Mouse (Mus musculus) liver, embryonic 13.5 days (tissue): ENCODE measurements around the gene Rad51b. TPM values are rescaled to one million over a fixed set of nuclear protein-coding genes. Genes with fewer than 3 reads are reported as not detected.

ENCODE experiments used
- ATAC-seq: fragments of 200-750 bp; cut with Nextera tagmentation; 2 replicates; pipeline ENCODE4 v1.8.0; 2017; ENCODE audit warnings: low read depth, mild to moderate bottlenecking, moderate number of reproducible peaks, moderate library complexity
- DNase-seq: peaks from one replicate; pipeline ENCODE4 v3.0.0; 2022
- H3K27ac ChIP-seq: fragments of 300-500 bp; sonication (generic); 2 replicates; pipeline ENCODE4 v1.5.1; 2015; ENCODE audit warnings: moderate library complexity, mild to moderate bottlenecking, inconsistent platforms
- H3K27me3 ChIP-seq: fragments of 300-500 bp; sonication (generic); 2 replicates; pipeline ENCODE4 v1.6.1; 2015; ENCODE audit warnings: mild to moderate bottlenecking, inconsistent platforms
- H3K36me3 ChIP-seq: fragments of 300-500 bp; sonication (generic); 2 replicates; pipeline ENCODE4 v1.6.1; 2015; ENCODE audit warnings: mild to moderate bottlenecking, inconsistent platforms
- H3K4me1 ChIP-seq: fragments of 300-500 bp; sonication (generic); replicated peaks from 2 replicates; pipeline ENCODE4 v1.6.1; 2015; ENCODE audit warnings: inconsistent platforms
- H3K4me2 ChIP-seq: fragments of 300-500 bp; sonication (generic); 2 replicates; pipeline ENCODE4 v1.6.1; 2015; ENCODE audit warnings: inconsistent platforms, mild to moderate bottlenecking, moderate library complexity
- H3K4me3 ChIP-seq: fragments of 300-500 bp; sonication (generic); replicated peaks from 2 replicates; pipeline ENCODE4 v1.5.1; 2015; ENCODE audit warnings: mild to moderate bottlenecking, inconsistent platforms
- H3K9ac ChIP-seq: fragments of 300-500 bp; sonication (generic); 2 replicates; pipeline ENCODE4 v1.6.1; 2015; ENCODE audit warnings: mild to moderate bottlenecking, inconsistent platforms
- H3K9me3 ChIP-seq: fragments of 300-500 bp; sonication (generic); replicated peaks from 2 replicates; pipeline ENCODE4 v1.6.1; 2016; ENCODE audit warnings: inconsistent platforms
- WGBS: fragments of 180-500 bp; shearing (Covaris S2); methylation state at CpG from one replicate; pipeline ENCODE4 v1.1.7; 2015; ENCODE audit not compliant: insufficient replicate concordance; 5-methylcytosine and 5-hydroxymethylcytosine counted together
- polyA plus RNA-seq: library from polyadenylated mRNA; unstranded; fragments of >200 nt; fragmentation: Nextera tagmentation; extraction: Ambion mirVana; gene quantifications from 2 replicates; pipeline ENCODE4 v1.2.1, GENCODE M21; 2015

Gene Rad51b
- polyA plus RNA-seq, 1 experiment from 2014 or later, result 5.5 TPM

DNA sequence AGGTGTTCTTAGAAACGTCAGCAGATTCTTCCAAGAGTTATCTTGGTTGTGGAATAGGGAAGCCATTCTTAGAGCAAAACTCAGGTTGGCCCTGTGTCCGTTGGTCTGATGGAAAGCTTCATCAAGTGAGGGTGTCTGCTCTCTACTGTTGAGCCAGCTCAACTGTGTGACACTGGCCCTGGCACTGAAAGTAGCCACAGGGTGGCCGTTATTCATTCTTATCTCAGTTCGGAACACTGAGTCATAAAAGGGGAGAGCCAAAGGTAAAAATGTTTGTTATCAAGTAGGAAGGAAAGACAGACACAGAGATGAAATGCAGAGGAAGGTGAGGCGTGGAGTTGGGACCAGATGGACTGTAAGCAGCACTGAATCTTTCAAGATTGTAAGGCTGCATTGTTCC lies 379.8 kb downstream of the Rad51b start:
- H3K36me3 ChIP-seq, result no peaks in the 10 kb centered on the region
- ATAC-seq (no peak), DNase-seq (no peak)
- H3K4me2 ChIP-seq, result no peak overlapping the region
- H3K9me3 ChIP-seq, result no peaks in the 10 kb centered on the region
- no peaks in the 10 kb centered on the region for H3K27me3 ChIP-seq
- no peak overlapping the region for H3K27ac ChIP-seq
- H3K9ac ChIP-seq, result no peak overlapping the region
- H3K4me1 ChIP-seq, result peaks cover 5% of the 10 kb centered on the region; the same call in 1 of the 2 replicates
- WGBS, result 34% methylated on average over 5 of the region's 5 CpGs
- no peak overlapping the region for H3K4me3 ChIP-seq

DNA sequence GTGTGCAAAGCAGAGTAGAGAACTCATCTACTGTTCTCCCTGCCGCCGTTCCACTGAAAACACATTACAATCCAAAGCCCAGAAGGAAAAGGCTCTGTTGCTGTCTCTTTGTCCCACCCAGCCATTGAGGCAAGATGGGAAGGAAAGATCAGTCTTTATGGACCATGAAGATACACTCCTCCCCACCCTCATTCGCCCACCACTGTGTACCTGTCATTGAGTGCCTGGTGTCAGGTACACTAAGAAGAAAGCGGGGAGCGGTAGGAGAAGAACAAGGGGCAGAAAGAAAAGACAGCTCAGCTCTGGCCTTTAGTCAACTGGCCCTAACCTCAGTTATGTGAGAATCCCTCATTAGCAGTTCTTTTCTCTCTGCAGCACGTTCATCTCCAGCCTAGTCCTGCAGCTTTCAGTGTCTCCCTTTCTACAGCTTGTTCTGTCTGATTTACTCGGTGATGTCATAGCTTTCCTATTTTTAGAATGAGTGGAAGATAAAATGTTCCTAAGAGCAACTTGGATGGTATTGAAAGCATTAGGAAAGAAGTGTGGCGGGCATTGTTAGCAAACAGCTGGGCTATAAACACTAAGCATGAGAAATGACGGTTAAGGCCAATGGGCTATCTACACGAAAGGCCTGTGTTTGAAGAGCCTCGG lies 382.3 kb downstream of the Rad51b start:
- ATAC-seq (no peak), DNase-seq (no peak)
- peaks cover 15% of the 10 kb centered on the region for H3K4me1 ChIP-seq
- no peak overlapping the region for H3K9ac ChIP-seq
- no peak overlapping the region for H3K4me3 ChIP-seq
- no peaks in the 10 kb centered on the region for H3K27me3 ChIP-seq
- no peaks in the 10 kb centered on the region for H3K36me3 ChIP-seq
- H3K9me3 ChIP-seq, result no peaks in the 10 kb centered on the region
- H3K27ac ChIP-seq, result no peak overlapping the region
- no peak overlapping the region for H3K4me2 ChIP-seq
- 73% methylated on average over 11 of the region's 11 CpGs for WGBS

- ATAC-seq, result no peak
- DNase-seq, result no peak
- no peaks in the 10 kb centered on the region for H3K36me3 ChIP-seq
- 81% methylated on average over 9 of the region's 9 CpGs for WGBS
- no peak overlapping the region for H3K4me2 ChIP-seq
- no peak overlapping the region for H3K27ac ChIP-seq
- H3K9ac ChIP-seq, result no peak overlapping the region
- H3K27me3 ChIP-seq, result no peaks in the 10 kb centered on the region
- peaks cover 15% of the 10 kb centered on the region for H3K4me1 ChIP-seq
- no peak overlapping the region for H3K4me3 ChIP-seq
- no peaks in the 10 kb centered on the region for H3K9me3 ChIP-seq
These were observed 383.0 kb downstream of the Rad51b start for GRCm38 (mm10) chr12:79679941-79680697.

DNA sequence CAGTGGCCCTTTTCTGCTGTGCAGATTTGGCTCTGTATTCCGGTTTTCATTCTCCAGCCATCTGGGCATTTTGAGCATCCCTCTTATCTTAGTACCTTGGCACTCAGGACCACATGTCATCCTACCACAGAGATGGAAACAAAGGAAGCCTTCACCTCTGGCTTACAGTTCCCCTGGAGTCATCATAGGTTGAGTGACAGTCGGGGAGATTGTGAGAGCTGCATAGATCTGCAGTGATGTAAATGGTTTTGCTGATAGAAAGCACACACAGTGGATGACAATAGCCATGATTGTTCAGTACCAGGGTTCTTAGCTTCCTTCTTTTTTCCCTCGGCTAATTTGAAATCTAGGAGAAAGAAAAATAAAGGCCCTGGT lies 383.6 kb downstream of the Rad51b start:
- no peaks in the 10 kb centered on the region for H3K27me3 ChIP-seq
- ATAC-seq (no peak), DNase-seq (no peak)
- H3K9ac ChIP-seq, result no peak overlapping the region
- no peaks in the 10 kb centered on the region for H3K36me3 ChIP-seq
- H3K27ac ChIP-seq, result no peak overlapping the region
- no peak overlapping the region for H3K4me3 ChIP-seq
- 69% methylated on average over 3 of the region's 3 CpGs for WGBS
- no peak overlapping the region for H3K4me2 ChIP-seq
- H3K4me1 ChIP-seq, result peaks cover 15% of the 10 kb centered on the region
- H3K9me3 ChIP-seq, result no peaks in the 10 kb centered on the region

GRCm38 (mm10) chr12:79681571-79681970 lies 384.5 kb downstream of the Rad51b start:
- no peaks in the 10 kb centered on the region for H3K9me3 ChIP-seq
- H3K9ac ChIP-seq, result no peak overlapping the region
- H3K4me1 ChIP-seq, result peaks cover 19% of the 10 kb centered on the region
- DNase-seq (no peak), ATAC-seq (no peak)
- H3K36me3 ChIP-seq, result no peaks in the 10 kb centered on the region
- H3K4me3 ChIP-seq, result no peak overlapping the region
- H3K27ac ChIP-seq, result no peak overlapping the region
- H3K27me3 ChIP-seq, result no peaks in the 10 kb centered on the region
- H3K4me2 ChIP-seq, result no peak overlapping the region
- WGBS, result 82% methylated on average over 6 of the region's 6 CpGs

DNA sequence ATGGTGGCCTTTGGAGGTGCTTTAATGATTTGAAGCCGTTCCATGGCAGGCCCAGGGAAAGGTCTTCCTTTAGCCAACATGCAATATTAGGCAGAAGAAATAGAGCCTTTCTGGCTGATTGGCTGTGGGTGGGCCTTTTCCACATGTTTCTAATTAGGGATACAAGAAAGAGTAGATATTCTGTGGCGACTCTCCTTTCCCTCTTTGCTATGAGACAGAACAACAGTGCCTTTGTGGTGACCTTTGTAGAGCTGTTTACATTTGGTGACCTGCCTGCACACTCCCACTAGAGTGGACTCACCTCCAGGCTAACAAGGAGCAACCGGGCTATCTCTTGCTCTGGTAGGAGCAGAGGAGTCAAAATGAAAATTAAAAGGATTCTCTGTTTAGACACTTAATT lies 386.3 kb downstream of the Rad51b start:
- no peaks in the 10 kb centered on the region for H3K36me3 ChIP-seq
- 63% methylated on average over 3 of the region's 3 CpGs for WGBS
- no peak overlapping the region for H3K9ac ChIP-seq
- H3K4me3 ChIP-seq, result no peak overlapping the region
- ATAC-seq (no peak), DNase-seq (no peak)
- H3K27ac ChIP-seq, result peak overlapping the region; percentile 53
- H3K4me2 ChIP-seq, result no peak overlapping the region
- peaks cover 32% of the 10 kb centered on the region for H3K4me1 ChIP-seq
- no peaks in the 10 kb centered on the region for H3K9me3 ChIP-seq
- no peaks in the 10 kb centered on the region for H3K27me3 ChIP-seq

DNA sequence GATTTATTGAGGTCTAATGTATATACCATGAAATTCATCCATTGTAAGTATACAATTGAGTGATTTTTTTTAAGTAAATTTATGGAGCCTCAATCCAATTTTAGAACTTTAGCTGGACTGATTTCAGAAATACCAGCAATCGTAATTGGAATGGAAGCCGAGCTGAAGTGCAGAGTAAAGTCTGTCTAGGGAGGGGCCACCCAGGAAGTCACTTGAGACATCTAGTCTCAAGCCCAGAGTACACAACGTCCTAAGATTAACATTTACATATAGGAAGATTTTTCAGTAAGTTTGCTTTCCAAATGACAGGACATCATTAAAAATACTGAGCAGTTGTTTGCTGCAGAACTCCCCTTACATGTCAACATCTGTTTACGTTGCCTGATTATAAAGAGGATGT lies 386.7 kb downstream of the Rad51b start:
- no peak for DNase-seq
- Histone ChIP-seq H3K36me3 (no peaks in the 10 kb centered on the region), H3K9me3 (no peaks in the 10 kb centered on the region), H3K27ac (no peak overlapping the region), H3K4me2 (no peak overlapping the region), H3K4me1 (peaks cover 33% of the 10 kb centered on the region), H3K9ac (no peak overlapping the region), H3K4me3 (no peak overlapping the region), H3K27me3 (no peaks in the 10 kb centered on the region)
- no peak for ATAC-seq
- WGBS, result 63% methylated on average over 4 of the region's 4 CpGs

DNA sequence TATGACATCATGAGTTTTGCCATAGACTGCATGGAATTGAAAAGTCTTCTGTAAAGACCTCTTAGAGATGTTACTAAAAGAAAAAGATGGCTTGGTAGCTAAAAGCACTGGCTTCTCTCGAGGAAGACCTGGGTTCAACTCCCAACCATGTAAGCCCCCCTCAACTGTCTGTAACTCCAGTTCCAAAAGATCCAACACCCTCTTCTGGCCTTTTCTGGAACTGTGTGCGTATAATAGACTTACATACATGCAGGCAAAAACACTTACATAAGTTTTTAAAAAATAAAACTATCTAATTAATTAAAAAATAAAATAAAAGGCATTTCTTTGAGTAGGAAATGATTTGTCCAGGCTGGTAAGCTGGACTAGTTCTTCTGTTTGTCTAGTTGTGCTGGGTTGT lies 387.3 kb downstream of the Rad51b start:
- Histone ChIP-seq H3K4me2 (no peak overlapping the region), H3K36me3 (no peaks in the 10 kb centered on the region), H3K4me3 (no peak overlapping the region), H3K9ac (no peak overlapping the region), H3K27ac (no peak overlapping the region), H3K27me3 (no peaks in the 10 kb centered on the region), H3K4me1 (peaks cover 31% of the 10 kb centered on the region), H3K9me3 (no peaks in the 10 kb centered on the region)
- no peak for ATAC-seq
- 57% methylated on average over 2 of the region's 2 CpGs for WGBS
- DNase-seq, result no peak

GRCm38 (mm10) chr12:79686594-79687325 lies 389.7 kb downstream of the Rad51b start:
- H3K27ac ChIP-seq, result no peak overlapping the region
- no peak overlapping the region for H3K4me2 ChIP-seq
- peaks cover 31% of the 10 kb centered on the region for H3K4me1 ChIP-seq
- no peak for DNase-seq
- WGBS, result 73% methylated on average over 9 of the region's 9 CpGs
- H3K9ac ChIP-seq, result no peak overlapping the region
- no peak for ATAC-seq
- no peaks in the 10 kb centered on the region for H3K36me3 ChIP-seq
- H3K27me3 ChIP-seq, result no peaks in the 10 kb centered on the region
- no peak overlapping the region for H3K4me3 ChIP-seq
- no peaks in the 10 kb centered on the region for H3K9me3 ChIP-seq

GRCm38 (mm10) chr12:79687683-79688386 lies 390.8 kb downstream of the Rad51b start:
- H3K36me3 ChIP-seq, result no peaks in the 10 kb centered on the region
- H3K9ac ChIP-seq, result no peak overlapping the region
- no peak overlapping the region for H3K4me3 ChIP-seq
- no peaks in the 10 kb centered on the region for H3K27me3 ChIP-seq
- DNase-seq, result no peak
- no peaks in the 10 kb centered on the region for H3K9me3 ChIP-seq
- no peak overlapping the region for H3K4me2 ChIP-seq
- no peak overlapping the region for H3K27ac ChIP-seq
- 45% methylated on average over 7 of the region's 7 CpGs for WGBS
- ATAC-seq, result no peak
- peaks cover 35% of the 10 kb centered on the region for H3K4me1 ChIP-seq

GRCm38 (mm10) chr12:79689299-79689698 lies 392.2 kb downstream of the Rad51b start:
- Histone ChIP-seq H3K36me3 (no peaks in the 10 kb centered on the region), H3K9me3 (no peaks in the 10 kb centered on the region), H3K27ac (peak overlapping the region; percentile 20; the same call in 1 of the 2 replicates), H3K27me3 (no peaks in the 10 kb centered on the region), H3K4me3 (no peak overlapping the region), H3K4me1 (peaks cover 26% of the 10 kb centered on the region), H3K9ac (no peak overlapping the region), H3K4me2 (no peak overlapping the region)
- ATAC-seq (peak; percentile 68; the same call in 1 of the 2 replicates), DNase-seq (no peak)
- 78% methylated on average over 8 of the region's 8 CpGs for WGBS
